Mouse (Mus musculus): Measurements from ENCODE around the gene Gm14085. TPM values are rescaled to one million over a fixed set of nuclear protein-coding genes. Genes with fewer than 3 reads are reported as not detected.
"Not testable (repeated sequence)": the region's sequence is repeated elsewhere in the genome, so short reads cannot be mapped to it uniquely, and the experiment has no call there.

Gene Gm14085
- polyA plus RNA-seq, 1 experiment from 2014 or later = not detected

GRCm38 (mm10) chr2:122469221-122469620 is 15.5 kb upstream of the Gm14085 start:
- Histone ChIP-seq H3K36me3 (ENCODE audit: control insufficient read depth, insufficient read depth, low read length) (no peaks in the 10 kb centered on the region), H3K4me1 (ENCODE audit: control insufficient read depth, insufficient read depth, low read length) (no peaks in the 10 kb centered on the region), H3K27me3 (ENCODE audit: control insufficient read depth, insufficient read depth, low read length) (no peaks in the 10 kb centered on the region), H3K9me3 (ENCODE audit: control insufficient read depth, low read length) (no peaks in the 10 kb centered on the region), H3K4me3 (ENCODE audit: low read depth, low read length) (no peak overlapping the region), H3K4me2 (ENCODE audit: low read depth, severe bottlenecking) (no peak overlapping the region), H3K9ac (ENCODE audit: low read length) (no peak overlapping the region), H3K27ac (replicated peaks; ENCODE audit: low read depth, low read length) (no peak overlapping the region)
- ATAC-seq (ENCODE audit: insufficient number of reproducible peaks, low FRiP score, low TSS enrichment, low read depth) = no peak
- no peak for DNase-seq (ENCODE audit: low spot score)
- 98% methylated on average over 3 of the region's 3 CpGs for WGBS

GRCm38 (mm10) chr2:122476585-122476984 is 8.2 kb upstream of the Gm14085 start:
- no peak overlapping the region for H3K4me2 ChIP-seq (ENCODE audit: low read depth, severe bottlenecking)
- ATAC-seq (ENCODE audit: insufficient number of reproducible peaks, low FRiP score, low TSS enrichment, low read depth) (no peak), DNase-seq (ENCODE audit: low spot score) (no peak)
- H3K9ac ChIP-seq (ENCODE audit: low read length) = no peak overlapping the region
- no peaks in the 10 kb centered on the region for H3K27me3 ChIP-seq (ENCODE audit: control insufficient read depth, insufficient read depth, low read length)
- H3K36me3 ChIP-seq (ENCODE audit: control insufficient read depth, insufficient read depth, low read length) = no peaks in the 10 kb centered on the region
- no peaks in the 10 kb centered on the region for H3K4me1 ChIP-seq (ENCODE audit: control insufficient read depth, insufficient read depth, low read length)
- no peak overlapping the region for H3K27ac ChIP-seq (replicated peaks; ENCODE audit: low read depth, low read length)
- H3K4me3 ChIP-seq (ENCODE audit: low read depth, low read length) = no peak overlapping the region
- H3K9me3 ChIP-seq (ENCODE audit: control insufficient read depth, low read length) = no peaks in the 10 kb centered on the region

DNA sequence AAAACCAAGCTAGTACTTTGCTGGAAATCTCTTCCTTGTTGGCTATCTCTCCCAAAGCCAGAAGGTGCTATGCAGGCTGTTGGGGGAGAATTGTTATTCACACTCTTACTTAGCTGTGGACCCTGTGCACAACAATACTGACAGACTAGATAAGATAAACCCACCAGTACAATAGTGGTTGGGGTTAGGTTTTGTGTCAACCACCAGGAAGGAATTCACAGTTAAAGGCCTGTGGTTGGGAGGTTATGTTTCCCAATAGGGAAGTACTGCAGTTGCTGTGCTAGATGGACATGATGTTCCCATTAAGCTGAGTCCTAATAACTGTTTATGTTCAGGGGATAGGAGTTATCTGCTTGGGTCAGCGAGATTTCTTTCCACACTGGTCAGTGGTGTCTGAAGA is 954 bp upstream of the Gm14085 start:
- DNase-seq (ENCODE audit: low spot score); H3K9ac ChIP-seq (ENCODE audit: low read length); H3K27me3 ChIP-seq (ENCODE audit: control insufficient read depth, insufficient read depth, low read length); H3K4me2 ChIP-seq (ENCODE audit: low read depth, severe bottlenecking); H3K4me1 ChIP-seq (ENCODE audit: control insufficient read depth, insufficient read depth, low read length); ATAC-seq (ENCODE audit: insufficient number of reproducible peaks, low FRiP score, low TSS enrichment, low read depth); H3K36me3 ChIP-seq (ENCODE audit: control insufficient read depth, insufficient read depth, low read length); H3K4me3 ChIP-seq (ENCODE audit: low read depth, low read length); H3K27ac ChIP-seq (replicated peaks; ENCODE audit: low read depth, low read length); H3K9me3 ChIP-seq (ENCODE audit: control insufficient read depth, low read length): not testable (repeated sequence)
- WGBS = 78% methylated on average over 1 of the region's 1 CpGs

DNA sequence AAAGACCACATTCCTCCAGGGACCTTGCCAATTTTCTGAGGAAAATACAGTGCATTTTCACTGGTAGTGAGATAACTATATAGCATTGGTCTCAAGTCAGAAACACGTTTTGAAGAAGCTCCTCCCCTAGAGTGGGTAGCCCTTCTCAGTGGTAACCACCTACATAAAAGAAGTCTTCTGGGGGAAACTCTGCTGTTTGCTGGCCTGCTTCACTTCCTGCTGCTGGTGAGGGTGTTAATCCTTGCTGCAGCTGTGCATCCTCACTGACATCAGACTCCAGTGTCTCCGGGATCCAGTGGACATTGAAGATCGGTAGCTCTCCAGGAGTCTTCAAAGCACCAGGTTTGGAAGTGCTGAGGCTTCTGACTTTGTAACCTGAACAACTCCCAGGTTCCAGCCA is 913 bp downstream of the Gm14085 start:
- H3K4me2 ChIP-seq (ENCODE audit: low read depth, severe bottlenecking); H3K36me3 ChIP-seq (ENCODE audit: control insufficient read depth, insufficient read depth, low read length); ATAC-seq (ENCODE audit: insufficient number of reproducible peaks, low FRiP score, low TSS enrichment, low read depth): not testable (repeated sequence)

GRCm38 (mm10) chr2:122486122-122486521 is 1.4 kb downstream of the Gm14085 start:
- not testable (repeated sequence) for H3K4me3 ChIP-seq (ENCODE audit: low read depth, low read length); ATAC-seq (ENCODE audit: insufficient number of reproducible peaks, low FRiP score, low TSS enrichment, low read depth); H3K9me3 ChIP-seq (ENCODE audit: control insufficient read depth, low read length); DNase-seq (ENCODE audit: low spot score); H3K36me3 ChIP-seq (ENCODE audit: control insufficient read depth, insufficient read depth, low read length); H3K4me2 ChIP-seq (ENCODE audit: low read depth, severe bottlenecking); H3K9ac ChIP-seq (ENCODE audit: low read length); H3K27ac ChIP-seq (replicated peaks; ENCODE audit: low read depth, low read length); H3K4me1 ChIP-seq (ENCODE audit: control insufficient read depth, insufficient read depth, low read length); H3K27me3 ChIP-seq (ENCODE audit: control insufficient read depth, insufficient read depth, low read length)

More for the DNA sequence above, 913 bp downstream of the Gm14085 start:
- DNase-seq (ENCODE audit: low spot score); H3K27me3 ChIP-seq (ENCODE audit: control insufficient read depth, insufficient read depth, low read length); H3K9ac ChIP-seq (ENCODE audit: low read length); H3K9me3 ChIP-seq (ENCODE audit: control insufficient read depth, low read length); H3K4me3 ChIP-seq (ENCODE audit: low read depth, low read length); H3K4me1 ChIP-seq (ENCODE audit: control insufficient read depth, insufficient read depth, low read length); H3K27ac ChIP-seq (replicated peaks; ENCODE audit: low read depth, low read length): not testable (repeated sequence)
- whole genome bisulfite sequencing = 70% methylated on average over 2 of the region's 3 CpGs

DNA sequence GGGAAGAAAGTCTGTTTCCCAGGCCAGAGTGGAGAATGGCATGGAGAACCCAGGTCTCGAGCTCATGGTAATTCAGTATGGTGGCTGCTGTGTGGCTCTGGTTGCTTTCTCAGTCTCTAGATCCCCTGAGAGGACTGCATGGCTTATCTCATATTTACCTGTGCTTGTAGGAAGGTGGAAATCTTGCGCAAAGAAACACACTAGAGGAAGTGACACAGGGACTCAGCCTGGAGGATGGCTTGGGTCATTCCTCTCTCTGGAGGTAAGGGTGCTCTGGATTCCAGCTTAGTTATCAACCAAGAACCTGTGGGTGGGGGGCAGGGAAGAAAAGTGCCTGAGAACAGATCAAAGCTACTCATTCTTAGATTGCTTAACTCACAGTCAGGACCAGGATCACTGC is 1.9 kb downstream of the Gm14085 start:
- H3K27me3 ChIP-seq (ENCODE audit: control insufficient read depth, insufficient read depth, low read length) = no peaks in the 10 kb centered on the region
- no peak overlapping the region for H3K4me3 ChIP-seq (ENCODE audit: low read depth, low read length)
- DNase-seq (ENCODE audit: low spot score) = no peak
- no peak overlapping the region for H3K4me2 ChIP-seq (ENCODE audit: low read depth, severe bottlenecking)
- WGBS = 87% methylated on average over 2 of the region's 2 CpGs
- ATAC-seq (ENCODE audit: insufficient number of reproducible peaks, low FRiP score, low TSS enrichment, low read depth) = no peak
- no peaks in the 10 kb centered on the region for H3K9me3 ChIP-seq (ENCODE audit: control insufficient read depth, low read length)
- no peaks in the 10 kb centered on the region for H3K4me1 ChIP-seq (ENCODE audit: control insufficient read depth, insufficient read depth, low read length)
- no peak overlapping the region for H3K9ac ChIP-seq (ENCODE audit: low read length)
- no peak overlapping the region for H3K27ac ChIP-seq (replicated peaks; ENCODE audit: low read depth, low read length)
- H3K36me3 ChIP-seq (ENCODE audit: control insufficient read depth, insufficient read depth, low read length) = no peaks in the 10 kb centered on the region

- H3K27me3 ChIP-seq (ENCODE audit: control insufficient read depth, insufficient read depth, low read length); DNase-seq (ENCODE audit: low spot score); H3K36me3 ChIP-seq (ENCODE audit: control insufficient read depth, insufficient read depth, low read length); H3K27ac ChIP-seq (replicated peaks; ENCODE audit: low read depth, low read length); H3K9me3 ChIP-seq (ENCODE audit: control insufficient read depth, low read length); H3K4me3 ChIP-seq (ENCODE audit: low read depth, low read length); H3K4me1 ChIP-seq (ENCODE audit: control insufficient read depth, insufficient read depth, low read length); H3K9ac ChIP-seq (ENCODE audit: low read length); H3K4me2 ChIP-seq (ENCODE audit: low read depth, severe bottlenecking); ATAC-seq (ENCODE audit: insufficient number of reproducible peaks, low FRiP score, low TSS enrichment, low read depth): not testable (repeated sequence)
- 100% methylated on average over 1 of the region's 1 CpGs for WGBS
Measured at GRCm38 (mm10) chr2:122529696-122530095, 45.0 kb downstream of the Gm14085 start.

GRCm38 (mm10) chr2:122531290-122531689 is 46.5 kb downstream of the Gm14085 start:
- Histone ChIP-seq H3K27ac (replicated peaks; ENCODE audit: low read depth, low read length) (no peak overlapping the region), H3K36me3 (ENCODE audit: control insufficient read depth, insufficient read depth, low read length) (no peaks in the 10 kb centered on the region), H3K9ac (ENCODE audit: low read length) (no peak overlapping the region), H3K4me2 (ENCODE audit: low read depth, severe bottlenecking) (no peak overlapping the region), H3K27me3 (ENCODE audit: control insufficient read depth, insufficient read depth, low read length) (no peaks in the 10 kb centered on the region), H3K4me1 (ENCODE audit: control insufficient read depth, insufficient read depth, low read length) (no peaks in the 10 kb centered on the region), H3K9me3 (ENCODE audit: control insufficient read depth, low read length) (no peaks in the 10 kb centered on the region), H3K4me3 (ENCODE audit: low read depth, low read length) (no peak overlapping the region)
- DNase-seq (ENCODE audit: low spot score) = no peak
- WGBS = 85% methylated on average over 7 of the region's 7 CpGs
- ATAC-seq (ENCODE audit: insufficient number of reproducible peaks, low FRiP score, low TSS enrichment, low read depth) = no peak

- Histone ChIP-seq H3K4me1 (ENCODE audit: control insufficient read depth, insufficient read depth, low read length) (no peaks in the 10 kb centered on the region), H3K36me3 (ENCODE audit: control insufficient read depth, insufficient read depth, low read length) (no peaks in the 10 kb centered on the region), H3K4me2 (ENCODE audit: low read depth, severe bottlenecking) (no peak overlapping the region), H3K9me3 (ENCODE audit: control insufficient read depth, low read length) (no peaks in the 10 kb centered on the region), H3K4me3 (ENCODE audit: low read depth, low read length) (no peak overlapping the region), H3K27me3 (ENCODE audit: control insufficient read depth, insufficient read depth, low read length) (no peaks in the 10 kb centered on the region), H3K9ac (ENCODE audit: low read length) (no peak overlapping the region), H3K27ac (replicated peaks; ENCODE audit: low read depth, low read length) (no peak overlapping the region)
- ATAC-seq (ENCODE audit: insufficient number of reproducible peaks, low FRiP score, low TSS enrichment, low read depth) (no peak), DNase-seq (ENCODE audit: low spot score) (no peak)
- WGBS = 84% methylated on average over 2 of the region's 2 CpGs
Measured at GRCm38 (mm10) chr2:122531726-122532125, 47.0 kb downstream of the Gm14085 start.

Measured in limb, embryonic 11.5 days (tissue).